Mouse (Mus musculus) hindbrain, embryonic 12.5 days (tissue): ENCODE data around the gene Prkca. TPM values are rescaled to one million over a fixed set of nuclear protein-coding genes. Genes with fewer than 3 reads are reported as not detected.

Experiments
- ATAC-seq: fragments of 200-750 bp; cut with Nextera tagmentation; 2 replicates; pipeline ENCODE4 v1.8.0; 2017; ENCODE audit warnings: moderate TSS enrichment; ENCODE audit not compliant: low FRiP score
- H3K27ac ChIP-seq: fragments of 300-500 bp; sonication (generic); 2 replicates; pipeline ENCODE4 v1.5.1; 2016; ENCODE audit warnings: mild to moderate bottlenecking
- H3K27me3 ChIP-seq: fragments of 300-500 bp; sonication (generic); 2 replicates; pipeline ENCODE4 v1.6.1; 2016; ENCODE audit warnings: mild to moderate bottlenecking
- H3K36me3 ChIP-seq: fragments of 300-500 bp; sonication (generic); 2 replicates; pipeline ENCODE4 v1.6.1; 2016; ENCODE audit warnings: mild to moderate bottlenecking
- H3K4me1 ChIP-seq: fragments of 300-500 bp; sonication (generic); 2 replicates; pipeline ENCODE4 v1.6.1; 2016
- H3K4me2 ChIP-seq: fragments of 300-500 bp; sonication (generic); replicated peaks from 2 replicates; pipeline ENCODE4 v1.6.1; 2016; ENCODE audit warnings: mild to moderate bottlenecking
- H3K4me3 ChIP-seq: fragments of 300-500 bp; sonication (generic); 2 replicates; pipeline ENCODE4 v1.5.1; 2016; ENCODE audit warnings: mild to moderate bottlenecking
- H3K9ac ChIP-seq: fragments of 300-500 bp; sonication (generic); 2 replicates; pipeline ENCODE4 v1.6.1; 2016; ENCODE audit warnings: mild to moderate bottlenecking, moderate library complexity
- H3K9me3 ChIP-seq: fragments of 300-500 bp; sonication (generic); replicated peaks from 2 replicates; pipeline ENCODE4 v1.6.1; 2016; ENCODE audit warnings: mild to moderate bottlenecking
- WGBS: fragments of 180-500 bp; shearing (Covaris S2); methylation state at CpG from one replicate; pipeline ENCODE4 v1.1.7; 2016; 5-methylcytosine and 5-hydroxymethylcytosine counted together
- polyA plus RNA-seq: library from polyadenylated mRNA; unstranded; fragments of >200 nt; fragmentation: Nextera tagmentation; extraction: Ambion mirVana; gene quantifications from 2 replicates; pipeline ENCODE4 v1.2.1, GENCODE M21; 2016

The Prkca gene
- polyA plus RNA-seq, 1 experiment from 2014 or later = 8.3 TPM

GRCm38 (mm10) chr11:108250829-108251637 is 92.7 kb downstream of the Prkca start:
- H3K4me3 ChIP-seq = no peak overlapping the region
- 0 out of 2 replicates have a peak, but pooled peaks cover 2% of the 10 kb centered on the region for H3K4me1 ChIP-seq
- no peaks in the 10 kb centered on the region for H3K36me3 ChIP-seq
- no peaks in the 10 kb centered on the region for H3K9me3 ChIP-seq
- no peak overlapping the region for H3K27ac ChIP-seq
- WGBS = 67% methylated on average over 13 of the region's 13 CpGs
- no peaks in the 10 kb centered on the region; the same call in 1 of the 2 replicates for H3K27me3 ChIP-seq
- no peak overlapping the region for H3K9ac ChIP-seq
- no peak for ATAC-seq
- H3K4me2 ChIP-seq = no peak overlapping the region

GRCm38 (mm10) chr11:108250146-108250635 is 93.5 kb downstream of the Prkca start:
- no peak overlapping the region for H3K4me2 ChIP-seq
- no peak overlapping the region for H3K27ac ChIP-seq
- no peak overlapping the region for H3K9ac ChIP-seq
- no peak overlapping the region for H3K4me3 ChIP-seq
- no peak for ATAC-seq
- H3K9me3 ChIP-seq = no peaks in the 10 kb centered on the region
- no peaks in the 10 kb centered on the region for H3K36me3 ChIP-seq
- WGBS = 78% methylated on average over 1 of the region's 1 CpGs
- 0 out of 2 replicates have a peak, but pooled peaks cover 2% of the 10 kb centered on the region for H3K4me1 ChIP-seq
- no peaks in the 10 kb centered on the region; the same call in 1 of the 2 replicates for H3K27me3 ChIP-seq

DNA sequence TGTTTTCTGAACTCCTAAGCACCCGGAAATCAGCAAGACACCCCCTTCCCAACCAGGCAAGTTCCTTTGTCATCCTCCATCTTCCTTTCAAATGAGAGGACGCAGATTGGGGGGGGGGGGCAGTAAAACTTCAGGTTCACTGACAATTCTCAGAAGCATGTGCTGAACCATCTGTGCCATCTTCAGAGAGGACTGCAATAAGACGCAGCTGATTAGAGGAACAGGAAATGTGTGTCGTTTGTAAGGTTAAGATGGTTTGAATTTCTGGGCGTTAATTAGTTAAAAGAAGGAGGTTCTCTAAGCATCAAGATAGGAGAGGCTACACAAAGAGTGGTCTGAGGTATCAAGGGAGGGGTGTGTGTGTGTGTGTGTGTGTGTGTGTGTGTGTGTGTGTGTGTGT is 94.2 kb downstream of the Prkca start:
- ATAC-seq = no peak
- 81% methylated on average over 5 of the region's 5 CpGs for WGBS

DNA sequence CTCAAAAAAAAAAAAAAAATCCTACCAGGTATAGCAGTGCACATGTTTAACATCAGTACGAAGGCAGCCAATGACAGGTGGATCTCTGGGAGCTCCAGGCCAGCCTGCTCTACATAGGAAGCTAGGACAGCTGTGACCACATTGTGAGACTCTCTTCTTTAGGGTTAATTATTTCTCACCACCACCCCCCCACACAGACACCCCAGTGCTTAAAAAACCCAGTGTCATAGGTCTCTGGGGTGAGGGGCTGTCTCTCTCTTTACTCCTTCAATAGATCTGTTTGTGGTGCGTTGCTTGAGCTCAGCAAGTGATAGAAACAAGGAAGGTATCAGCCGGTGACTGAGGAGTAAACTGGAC is 94.7 kb downstream of the Prkca start:
- 0 out of 2 replicates have a peak, but pooled peaks cover 2% of the 10 kb centered on the region for H3K4me1 ChIP-seq
- no peak overlapping the region for H3K9ac ChIP-seq
- H3K27me3 ChIP-seq = no peaks in the 10 kb centered on the region
- no peak overlapping the region for H3K4me2 ChIP-seq
- H3K36me3 ChIP-seq = no peaks in the 10 kb centered on the region
- no peak overlapping the region for H3K27ac ChIP-seq
- H3K4me3 ChIP-seq = no peak overlapping the region
- WGBS = 76% methylated on average over 3 of the region's 3 CpGs
- H3K9me3 ChIP-seq = no peaks in the 10 kb centered on the region
- no peak for ATAC-seq

More for the DNA sequence above, 94.2 kb downstream of the Prkca start:
- no peak overlapping the region for H3K9ac ChIP-seq
- H3K36me3 ChIP-seq = no peaks in the 10 kb centered on the region
- H3K27ac ChIP-seq = no peak overlapping the region
- H3K4me1 ChIP-seq = 0 out of 2 replicates have a peak, but pooled peaks cover 2% of the 10 kb centered on the region
- H3K4me2 ChIP-seq = no peak overlapping the region
- no peak overlapping the region for H3K4me3 ChIP-seq
- no peaks in the 10 kb centered on the region; the same call in 1 of the 2 replicates for H3K27me3 ChIP-seq
- H3K9me3 ChIP-seq = no peaks in the 10 kb centered on the region

DNA sequence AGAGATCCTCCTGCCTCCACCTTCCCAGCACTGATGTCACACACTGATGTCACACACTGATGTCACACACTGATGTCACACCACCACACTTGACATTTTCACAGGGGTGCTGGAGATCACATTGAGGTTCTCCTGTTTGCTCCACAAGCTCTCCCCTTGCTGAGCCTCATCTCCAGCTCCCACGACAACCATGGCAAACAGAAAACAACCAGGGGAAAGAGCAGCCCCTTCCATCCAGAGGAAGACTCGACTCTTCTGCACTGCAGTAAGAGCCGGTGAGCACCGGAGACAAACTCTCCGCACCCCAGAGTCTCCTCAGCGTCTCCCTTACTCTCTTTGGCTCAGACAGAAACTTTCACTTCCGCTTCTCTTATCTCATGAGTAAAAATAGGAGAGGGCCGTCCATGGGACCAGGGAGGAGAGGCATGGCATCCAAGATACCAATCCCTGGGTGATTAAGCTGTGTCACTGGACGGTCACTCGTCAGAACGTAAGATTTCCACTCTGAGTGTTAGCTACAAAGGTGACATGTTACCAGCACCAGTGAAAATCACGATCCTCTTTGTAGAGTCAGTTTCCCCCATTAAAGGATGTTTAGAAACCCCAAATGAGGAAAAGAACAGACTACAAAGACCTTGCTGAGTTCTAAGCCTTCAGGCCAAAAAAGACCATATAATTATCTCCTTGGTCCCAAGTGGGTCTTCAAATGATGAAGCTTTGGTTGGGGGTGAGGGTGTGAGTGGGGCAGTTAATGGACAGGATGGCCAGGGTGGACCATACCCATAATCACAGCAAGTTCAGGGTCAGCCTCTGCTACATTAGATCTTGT is 95.3 kb downstream of the Prkca start:
- Histone ChIP-seq H3K9ac (no peak overlapping the region), H3K9me3 (no peaks in the 10 kb centered on the region), H3K4me2 (no peak overlapping the region), H3K27ac (no peak overlapping the region), H3K36me3 (no peaks in the 10 kb centered on the region), H3K4me1 (peaks cover 7% of the 10 kb centered on the region), H3K4me3 (no peak overlapping the region), H3K27me3 (no peaks in the 10 kb centered on the region)
- no peak for ATAC-seq
- WGBS = 86% methylated on average over 12 of the region's 12 CpGs

- H3K4me1 ChIP-seq = peaks cover 8% of the 10 kb centered on the region
- 91% methylated on average over 10 of the region's 10 CpGs for WGBS
- H3K4me2 ChIP-seq = no peak overlapping the region
- no peak overlapping the region for H3K27ac ChIP-seq
- no peak overlapping the region for H3K9ac ChIP-seq
- H3K27me3 ChIP-seq = no peaks in the 10 kb centered on the region
- no peaks in the 10 kb centered on the region for H3K36me3 ChIP-seq
- H3K9me3 ChIP-seq = no peaks in the 10 kb centered on the region
- no peak for ATAC-seq
- H3K4me3 ChIP-seq = no peak overlapping the region
Measured at GRCm38 (mm10) chr11:108247121-108247863, 96.4 kb downstream of the Prkca start.

DNA sequence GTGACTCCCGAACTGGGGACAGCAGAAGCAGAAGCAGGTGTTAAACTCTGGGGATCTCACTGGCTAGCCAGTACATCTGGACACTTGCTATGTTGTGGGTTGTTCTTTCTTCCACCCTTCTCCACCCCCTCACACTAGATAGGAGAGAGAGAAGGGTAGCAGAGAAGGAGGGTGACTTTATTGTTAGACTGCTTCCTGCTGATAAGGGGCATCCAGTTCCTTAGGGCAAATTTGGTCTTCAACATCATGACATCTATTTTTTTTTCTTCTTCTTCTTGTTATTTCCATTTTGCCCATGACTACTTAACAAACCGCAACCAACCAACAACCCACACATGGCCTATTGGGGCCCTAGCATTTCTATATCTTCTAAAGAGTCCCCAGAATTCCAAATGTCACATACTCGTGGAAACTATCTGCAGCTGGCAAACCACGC is 97.4 kb downstream of the Prkca start:
- H3K4me3 ChIP-seq = no peak overlapping the region
- H3K4me1 ChIP-seq = peaks cover 8% of the 10 kb centered on the region
- no peaks in the 10 kb centered on the region for H3K9me3 ChIP-seq
- no peak overlapping the region for H3K9ac ChIP-seq
- no peak overlapping the region for H3K27ac ChIP-seq
- no peaks in the 10 kb centered on the region for H3K27me3 ChIP-seq
- H3K36me3 ChIP-seq = no peaks in the 10 kb centered on the region
- no peak overlapping the region for H3K4me2 ChIP-seq
- WGBS = 80% methylated on average over 4 of the region's 4 CpGs
- ATAC-seq = no peak

- ATAC-seq = no peak
- Histone ChIP-seq H3K9me3 (no peaks in the 10 kb centered on the region), H3K36me3 (no peaks in the 10 kb centered on the region), H3K27ac (no peak overlapping the region), H3K4me2 (no peak overlapping the region), H3K27me3 (0 out of 2 replicates have a peak, but pooled peaks cover 3% of the 10 kb centered on the region), H3K9ac (no peak overlapping the region), H3K4me1 (peaks cover 6% of the 10 kb centered on the region), H3K4me3 (no peak overlapping the region)
- WGBS = 76% methylated on average over 2 of the region's 2 CpGs
Measured at GRCm38 (mm10) chr11:108244241-108244640, 99.5 kb downstream of the Prkca start.

GRCm38 (mm10) chr11:108243633-108244032 is 100.1 kb downstream of the Prkca start:
- 0 out of 2 replicates have a peak, but pooled peaks cover 3% of the 10 kb centered on the region for H3K27me3 ChIP-seq
- no peak for ATAC-seq
- H3K4me2 ChIP-seq = no peak overlapping the region
- no peak overlapping the region for H3K27ac ChIP-seq
- H3K4me3 ChIP-seq = no peak overlapping the region
- 18% methylated on average over 2 of the region's 2 CpGs for WGBS
- H3K9ac ChIP-seq = no peak overlapping the region
- H3K9me3 ChIP-seq = no peaks in the 10 kb centered on the region
- H3K4me1 ChIP-seq = peaks cover 6% of the 10 kb centered on the region
- H3K36me3 ChIP-seq = no peaks in the 10 kb centered on the region

GRCm38 (mm10) chr11:108240924-108241498 is 102.7 kb downstream of the Prkca start:
- no peaks in the 10 kb centered on the region for H3K9me3 ChIP-seq
- ATAC-seq = no peak
- H3K4me2 ChIP-seq = no peak overlapping the region
- H3K27ac ChIP-seq = no peak overlapping the region
- H3K27me3 ChIP-seq = 0 out of 2 replicates have a peak, but pooled peaks cover 3% of the 10 kb centered on the region
- no peaks in the 10 kb centered on the region for H3K36me3 ChIP-seq
- 79% methylated on average over 11 of the region's 11 CpGs for WGBS
- no peak overlapping the region for H3K4me3 ChIP-seq
- no peak overlapping the region for H3K9ac ChIP-seq
- peaks cover 21% of the 10 kb centered on the region for H3K4me1 ChIP-seq

GRCm38 (mm10) chr11:108239173-108239572 is 104.6 kb downstream of the Prkca start:
- no peak for ATAC-seq
- Histone ChIP-seq H3K4me2 (no peak overlapping the region), H3K36me3 (no peaks in the 10 kb centered on the region), H3K4me1 (peaks cover 21% of the 10 kb centered on the region), H3K9me3 (no peaks in the 10 kb centered on the region), H3K27me3 (0 out of 2 replicates have a peak, but pooled peaks cover 3% of the 10 kb centered on the region), H3K9ac (no peak overlapping the region), H3K4me3 (no peak overlapping the region), H3K27ac (no peak overlapping the region)
- WGBS = 92% methylated on average over 4 of the region's 4 CpGs
